Mouse (Mus musculus) thymus, adult 2 months (tissue): Measurements from ENCODE around the gene Cttnbp2.

ENCODE experiments used
- CTCF ChIP-seq: fragments of 200-500 bp; IDR thresholded peaks from 2 replicates; pipeline ENCODE4 v1.5.1; 2012; ENCODE audit warnings: mild to moderate bottlenecking, control low read depth, low read length, moderate library complexity, borderline replicate concordance; ENCODE audit not compliant: control insufficient read depth, poor library complexity, insufficient read depth; ENCODE audit errors: extremely low read depth
- POLR2A ChIP-seq: fragments of 200-500 bp; IDR thresholded peaks from 2 replicates; pipeline ENCODE4 v1.6.1; 2012; ENCODE audit warnings: mild to moderate bottlenecking, low read length, control low read depth, moderate library complexity; ENCODE audit not compliant: control insufficient read depth, poor library complexity, insufficient read depth; ENCODE audit errors: extremely low read depth

GRCm38 (mm10) chr6:18373652-18374051 lies 141.0 kb downstream of the Cttnbp2 start:
- TF ChIP-seq POLR2A (no peak), CTCF (no peak)
